Mouse (Mus musculus) forebrain, embryonic 16.5 days (tissue): ENCODE data around the gene Tbc1d25. TPM values are rescaled to one million over a fixed set of nuclear protein-coding genes. Genes with fewer than 3 reads are reported as not detected.

Experiments used
- ATAC-seq: fragments of 200-750 bp; cut with Nextera tagmentation; 2 replicates; pipeline ENCODE4 v1.8.0; 2017; ENCODE audit warnings: mild to moderate bottlenecking, moderate library complexity
- H3K27ac ChIP-seq: fragments of 300-500 bp; sonication (generic); 2 replicates; pipeline ENCODE4 v1.5.1; 2014; ENCODE audit warnings: low read length, control low read depth
- H3K27me3 ChIP-seq: fragments of 300-500 bp; sonication (generic); replicated peaks from 2 replicates; pipeline ENCODE4 v1.6.1; 2014; ENCODE audit warnings: low read length; ENCODE audit not compliant: control insufficient read depth, insufficient read depth
- H3K36me3 ChIP-seq: fragments of 300-500 bp; sonication (generic); 2 replicates; pipeline ENCODE4 v1.6.1; 2014; ENCODE audit not compliant: control insufficient read depth, insufficient read depth
- H3K4me1 ChIP-seq: fragments of 300-500 bp; sonication (generic); replicated peaks from 2 replicates; pipeline ENCODE4 v1.6.1; 2014; ENCODE audit warnings: low read length; ENCODE audit not compliant: control insufficient read depth, insufficient read depth
- H3K4me2 ChIP-seq: fragments of 300-500 bp; sonication (generic); 2 replicates; pipeline ENCODE4 v1.6.1; 2014; ENCODE audit warnings: mild to moderate bottlenecking, low read length, control low read depth
- H3K4me3 ChIP-seq: fragments of 300-500 bp; sonication (generic); replicated peaks from 2 replicates; pipeline ENCODE4 v1.5.1; 2014; ENCODE audit warnings: mild to moderate bottlenecking, low read length, control low read depth
- H3K9ac ChIP-seq: fragments of 300-500 bp; sonication (generic); replicated peaks from 2 replicates; pipeline ENCODE4 v1.6.1; 2014; ENCODE audit warnings: low read depth, low read length, control low read depth
- H3K9me3 ChIP-seq: fragments of 300-500 bp; sonication (generic); 2 replicates; pipeline ENCODE4 v1.6.1; 2016; ENCODE audit warnings: low read length; ENCODE audit not compliant: control insufficient read depth
- WGBS: fragments of 180-500 bp; shearing (Covaris S2); extraction: QIAGEN DNeasy Blood & Tissue Kit; methylation state at CpG from one replicate; pipeline ENCODE4 v1.1.7; 2014; 5-methylcytosine and 5-hydroxymethylcytosine counted together
- polyA plus RNA-seq: library from polyadenylated mRNA; unstranded; fragments of >200 nt; fragmentation: Nextera tagmentation; extraction: Ambion mirVana; gene quantifications from 2 replicates; pipeline ENCODE4 v1.2.1, GENCODE M21; 2015

The Tbc1d25 gene
- polyA plus RNA-seq, 1 experiment from 2014 or later: 27.1 TPM

- ATAC-seq: no peak
- WGBS: 24% methylated on average over 4 of the region's 4 CpGs
- no peak overlapping the region for H3K4me3 ChIP-seq
- no peak overlapping the region for H3K4me2 ChIP-seq
- H3K36me3 ChIP-seq: no peaks in the 10 kb centered on the region
- H3K9ac ChIP-seq: no peak overlapping the region
- H3K27ac ChIP-seq: no peak overlapping the region
- H3K4me1 ChIP-seq: peaks cover 5% of the 10 kb centered on the region
- no peaks in the 10 kb centered on the region for H3K27me3 ChIP-seq
- H3K9me3 ChIP-seq: no peaks in the 10 kb centered on the region; the same call in 1 of the 2 replicates
These were observed 31.2 kb upstream of the Tbc1d25 start for GRCm38 (mm10) chrX:8207224-8207623.

DNA sequence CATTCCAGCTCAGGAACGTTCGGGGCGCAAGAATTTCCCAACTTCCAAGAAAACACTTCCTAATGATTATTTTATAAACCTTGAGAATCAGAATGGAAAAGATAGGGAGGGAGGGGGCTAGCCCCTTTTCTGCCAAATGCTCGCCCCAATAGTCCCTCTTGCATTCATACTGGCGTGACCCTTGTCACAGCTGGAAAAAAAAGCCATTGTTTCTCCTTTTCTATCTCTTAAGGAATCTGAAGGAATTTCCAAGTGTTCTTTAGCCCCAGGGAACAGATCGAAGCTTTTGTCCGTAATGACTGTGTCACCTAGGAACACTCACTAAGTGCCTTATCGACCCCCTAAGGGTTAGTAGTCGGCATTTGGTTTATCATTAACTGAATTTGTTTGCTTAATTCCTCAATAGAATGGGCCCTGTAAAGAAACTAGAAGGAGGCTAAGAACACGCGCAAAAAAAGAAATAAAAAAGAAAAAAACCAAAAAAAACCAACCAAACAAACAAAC, 30.8 kb upstream of the Tbc1d25 start:
- whole genome bisulfite sequencing: 20% methylated on average over 11 of the region's 11 CpGs
- Histone ChIP-seq H3K9me3 (no peaks in the 10 kb centered on the region; the same call in 1 of the 2 replicates), H3K4me1 (peaks cover 5% of the 10 kb centered on the region), H3K36me3 (no peaks in the 10 kb centered on the region), H3K4me2 (peak overlapping the region; percentile 64), H3K27ac (no peak overlapping the region), H3K9ac (peak overlapping the region; percentile 70), H3K27me3 (no peaks in the 10 kb centered on the region), H3K4me3 (peak overlapping the region; percentile 58)
- ATAC-seq: peak; percentile 7; the same call in 1 of the 2 replicates

DNA sequence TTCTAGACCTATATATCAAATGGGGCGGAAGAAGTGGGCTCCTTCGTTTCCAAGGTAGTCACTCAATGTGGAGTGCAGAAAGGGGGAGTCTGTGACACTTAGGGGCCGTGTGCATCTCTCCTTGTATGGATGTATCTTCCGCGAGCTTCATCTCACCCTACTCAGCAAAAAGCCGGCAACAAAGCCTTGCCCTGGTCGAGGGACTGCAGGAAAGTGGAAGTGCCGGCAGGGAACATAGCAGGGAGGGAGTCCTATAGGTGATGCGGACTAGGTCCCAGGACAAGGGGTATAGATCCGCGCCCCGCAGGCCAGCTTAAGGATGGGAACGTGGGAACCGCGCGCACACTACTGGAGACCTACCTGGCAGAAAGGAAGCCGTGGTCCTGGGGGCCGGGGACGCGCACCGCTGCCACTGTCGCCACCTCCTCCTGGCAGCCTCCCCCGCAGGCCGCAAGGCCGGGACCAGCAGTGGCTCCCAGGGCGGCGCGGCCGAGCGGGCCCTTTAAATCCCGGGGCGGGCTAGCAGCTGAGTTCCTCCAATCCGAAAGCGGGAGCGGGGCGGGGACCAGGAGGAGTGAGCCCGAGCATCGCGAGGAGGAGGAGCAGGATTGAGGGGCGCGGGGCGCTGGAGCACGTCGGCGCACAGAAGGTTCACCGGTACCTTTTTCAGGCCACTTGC, 30.2 kb upstream of the Tbc1d25 start, which contains the start of gene Porcn:
Porcn (minus strand) TSS at position 511 of the 679 bp plus-strand sequence.
- whole genome bisulfite sequencing: 18% methylated on average over 33 of the region's 46 CpGs
- ATAC-seq: peak; percentile 99

DNA sequence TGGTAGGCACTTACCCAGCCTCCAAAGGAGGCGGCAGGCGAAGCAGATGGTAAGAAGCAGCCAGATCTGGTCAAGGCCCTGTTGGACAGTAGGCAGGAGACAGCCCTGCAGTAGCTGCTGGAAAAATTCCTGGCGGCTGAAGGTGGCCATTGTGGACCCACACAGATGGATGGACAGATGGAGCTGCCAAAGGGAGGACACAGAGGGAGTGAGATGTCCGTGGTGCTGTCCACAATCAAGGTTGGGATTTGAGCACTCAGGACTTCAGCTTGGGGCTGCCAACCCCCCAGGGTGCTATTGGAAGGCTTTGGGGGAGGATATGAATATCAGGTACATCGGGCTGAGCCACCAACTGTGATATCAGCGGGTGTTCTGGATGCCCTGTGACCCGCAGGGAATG, 29.6 kb upstream of the Tbc1d25 start:
- H3K9ac ChIP-seq: peak overlapping the region; percentile 70
- no peak overlapping the region for H3K27ac ChIP-seq
- whole genome bisulfite sequencing: 37% methylated on average over 7 of the region's 7 CpGs
- H3K9me3 ChIP-seq: no peaks in the 10 kb centered on the region; the same call in 1 of the 2 replicates
- H3K27me3 ChIP-seq: no peaks in the 10 kb centered on the region
- H3K36me3 ChIP-seq: 0 out of 2 replicates have a peak, but pooled peaks cover 2% of the 10 kb centered on the region
- H3K4me3 ChIP-seq: peak overlapping the region; percentile 58
- H3K4me1 ChIP-seq: peaks cover 5% of the 10 kb centered on the region
- ATAC-seq: 0 out of 2 replicates have a peak, but pooled peaks have one; percentile 1
- H3K4me2 ChIP-seq: peak overlapping the region; percentile 64

More for the DNA sequence above, 30.2 kb upstream of the Tbc1d25 start, which contains the start of gene Porcn:
- peak within 1 kb of the TSS; percentile 58 for H3K4me3 ChIP-seq
- H3K4me2 ChIP-seq: peak within 1 kb of the TSS; percentile 64
- peak within 1 kb of the TSS; percentile 33 for H3K27ac ChIP-seq
- H3K9ac ChIP-seq: peak within 1 kb of the TSS; percentile 70
- H3K27me3 ChIP-seq: no peaks in the 10 kb centered on the region
- 0 out of 2 replicates have a peak, but pooled peaks cover under 1% of the 10 kb centered on the region for H3K36me3 ChIP-seq
- H3K9me3 ChIP-seq: no peaks in the 10 kb centered on the region; the same call in 1 of the 2 replicates
- peaks cover 5% of the 10 kb centered on the region for H3K4me1 ChIP-seq

- 74% methylated on average over 4 of the region's 4 CpGs for WGBS
- Histone ChIP-seq H3K4me2 (peak overlapping the region; percentile 64; the same call in 1 of the 2 replicates), H3K36me3 (0 out of 2 replicates have a peak, but pooled peaks cover 2% of the 10 kb centered on the region), H3K4me3 (no peak overlapping the region), H3K9ac (no peak overlapping the region), H3K9me3 (no peaks in the 10 kb centered on the region), H3K27me3 (no peaks in the 10 kb centered on the region), H3K27ac (no peak overlapping the region), H3K4me1 (peaks cover 5% of the 10 kb centered on the region)
- no peak for ATAC-seq
These were observed 29.1 kb upstream of the Tbc1d25 start for GRCm38 (mm10) chrX:8205088-8205487.

DNA sequence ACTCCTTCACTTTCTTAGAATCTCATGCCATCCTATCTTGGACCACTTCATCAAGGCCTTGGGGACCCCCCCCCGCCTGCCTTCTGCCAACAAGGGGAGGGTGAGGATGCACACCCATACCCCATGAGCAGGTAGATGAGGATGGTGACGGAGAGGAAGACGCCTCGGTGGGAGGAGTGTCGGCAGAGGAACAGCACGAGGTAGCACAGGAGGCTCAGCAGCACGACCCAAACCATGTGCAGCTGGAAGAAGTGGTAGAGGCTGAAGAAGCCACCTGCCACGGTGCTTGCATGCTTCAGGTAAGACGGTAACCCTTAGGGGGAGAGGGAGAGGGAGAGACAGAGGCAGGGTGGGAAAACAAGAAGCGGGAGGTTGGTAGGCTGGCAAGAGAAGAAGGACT, 28.1 kb upstream of the Tbc1d25 start:
- no peak overlapping the region for H3K4me3 ChIP-seq
- H3K27me3 ChIP-seq: no peaks in the 10 kb centered on the region
- 86% methylated on average over 10 of the region's 10 CpGs for WGBS
- no peaks in the 10 kb centered on the region for H3K9me3 ChIP-seq
- no peak for ATAC-seq
- no peak overlapping the region for H3K27ac ChIP-seq
- no peak overlapping the region for H3K9ac ChIP-seq
- H3K4me1 ChIP-seq: peaks cover 5% of the 10 kb centered on the region
- H3K36me3 ChIP-seq: 0 out of 2 replicates have a peak, but pooled peaks cover 2% of the 10 kb centered on the region
- no peak overlapping the region for H3K4me2 ChIP-seq

DNA sequence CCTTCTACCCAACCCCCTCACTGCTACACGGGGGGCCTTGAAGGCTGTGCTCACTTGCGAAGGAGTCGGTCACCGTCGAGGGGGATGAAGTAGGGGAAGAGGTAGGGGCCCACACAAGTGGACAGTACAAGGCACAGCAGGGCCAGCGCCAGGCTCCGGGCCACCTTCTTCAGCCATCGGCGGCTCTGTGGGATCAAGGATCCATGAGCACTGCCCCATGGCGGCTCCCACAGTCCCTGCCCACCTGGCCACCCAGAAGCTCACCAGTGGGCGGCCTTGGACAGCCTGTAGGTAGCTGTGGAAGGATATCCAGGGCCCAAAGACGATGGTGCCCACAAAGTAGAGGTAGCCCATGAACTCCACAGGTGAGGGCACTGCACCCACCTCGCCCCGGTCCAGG, 27.1 kb upstream of the Tbc1d25 start:
- ATAC-seq: no peak
- Histone ChIP-seq H3K27me3 (no peaks in the 10 kb centered on the region), H3K4me1 (peaks cover 5% of the 10 kb centered on the region), H3K4me3 (no peak overlapping the region), H3K27ac (no peak overlapping the region), H3K9ac (no peak overlapping the region), H3K9me3 (no peaks in the 10 kb centered on the region), H3K4me2 (no peak overlapping the region), H3K36me3 (0 out of 2 replicates have a peak, but pooled peaks cover 2% of the 10 kb centered on the region)
- WGBS: 88% methylated on average over 14 of the region's 14 CpGs

DNA sequence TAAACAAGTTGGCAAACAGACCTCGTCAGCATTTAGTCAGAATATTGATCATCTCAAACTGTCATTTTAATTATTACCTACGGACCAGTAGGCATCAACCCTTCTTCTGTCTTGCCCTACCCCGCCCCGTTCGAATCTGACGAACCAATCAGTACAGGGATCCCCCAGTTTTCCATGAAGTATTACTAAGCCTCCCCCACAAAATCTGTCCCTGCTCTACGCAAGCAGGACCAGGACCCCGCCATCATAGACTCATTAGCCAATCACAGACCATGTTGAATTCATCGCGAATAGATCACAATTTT, 17.4 kb upstream of the Tbc1d25 start, which contains the start of gene Ebp:
Ebp (minus strand) TSS at position 94 of the 305 bp plus-strand sequence.
- peak within 1 kb of the TSS; percentile 62 for H3K4me2 ChIP-seq
- no peaks in the 10 kb centered on the region for H3K9me3 ChIP-seq
- 20% methylated on average over 10 of the region's 10 CpGs for WGBS
- peaks cover 6% of the 10 kb centered on the region for H3K4me1 ChIP-seq
- H3K4me3 ChIP-seq: peak within 1 kb of the TSS; percentile 53
- ATAC-seq: peak; percentile 57
- H3K36me3 ChIP-seq: no peaks in the 10 kb centered on the region
- peak within 1 kb of the TSS; percentile 35 for H3K27ac ChIP-seq
- H3K9ac ChIP-seq: peak within 1 kb of the TSS; percentile 61
- no peaks in the 10 kb centered on the region for H3K27me3 ChIP-seq

- Histone ChIP-seq H3K36me3 (no peaks in the 10 kb centered on the region), H3K9ac (peak overlapping the region; percentile 61), H3K4me1 (peaks cover 6% of the 10 kb centered on the region), H3K4me2 (peak overlapping the region; percentile 62), H3K9me3 (no peaks in the 10 kb centered on the region), H3K27me3 (no peaks in the 10 kb centered on the region), H3K27ac (peak overlapping the region; percentile 35), H3K4me3 (peak overlapping the region; percentile 53)
- ATAC-seq: peak; percentile 98
- 13% methylated on average over 38 of the region's 38 CpGs for WGBS
These were observed 16.8 kb upstream of the Tbc1d25 start for GRCm38 (mm10) chrX:8192640-8193418.
